Mouse (Mus musculus) retina, embryonic 14.5 days (tissue): ENCODE data around the gene Man2a2.

Source experiments
- DNase-seq: peaks from one replicate; pipeline ENCODE4 v3.0.0-alpha.2; 2015; ENCODE audit warnings: low spot score

Man2a2 gene

DNA sequence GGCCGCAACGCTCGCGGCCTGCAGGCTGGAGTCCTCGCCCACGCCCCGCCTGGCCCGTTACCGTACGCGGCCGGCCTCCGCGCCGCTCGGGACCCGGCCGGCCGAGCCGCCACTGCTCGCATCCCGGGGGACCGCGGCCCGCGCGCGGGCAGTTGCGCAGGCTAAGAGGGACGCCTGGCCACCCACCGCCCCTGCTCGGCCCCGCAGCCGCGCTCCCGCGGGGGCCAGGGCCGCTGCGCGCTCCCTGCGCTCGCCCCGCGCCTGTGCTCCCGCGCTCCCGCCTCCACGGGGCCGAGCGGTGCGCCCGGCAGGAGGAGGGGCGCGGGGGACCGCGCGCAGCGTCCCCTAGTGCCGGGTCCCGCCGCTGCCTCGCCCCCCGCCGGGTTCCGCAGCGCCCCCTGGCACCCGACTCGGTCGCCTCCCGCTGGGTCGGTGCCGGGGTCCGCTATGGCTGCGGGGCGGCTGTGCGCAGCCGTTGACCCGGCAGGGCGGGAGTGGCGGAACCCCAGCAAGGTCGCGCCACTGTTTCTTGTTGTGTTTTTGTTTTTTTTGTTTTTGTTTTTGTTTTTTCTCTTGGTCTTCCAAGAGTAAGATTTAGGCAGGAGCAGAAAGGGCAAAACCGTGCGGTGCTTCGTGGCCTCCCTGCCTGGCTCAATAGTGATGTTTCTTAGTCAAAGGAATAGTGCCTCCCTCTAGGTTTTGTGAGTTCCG, at the start of gene Man2a2:
Gene Man2a2 (minus strand): TSS at position 335 of the 711 bp plus-strand sequence.
- DNase-seq = peak; percentile 84

DNA sequence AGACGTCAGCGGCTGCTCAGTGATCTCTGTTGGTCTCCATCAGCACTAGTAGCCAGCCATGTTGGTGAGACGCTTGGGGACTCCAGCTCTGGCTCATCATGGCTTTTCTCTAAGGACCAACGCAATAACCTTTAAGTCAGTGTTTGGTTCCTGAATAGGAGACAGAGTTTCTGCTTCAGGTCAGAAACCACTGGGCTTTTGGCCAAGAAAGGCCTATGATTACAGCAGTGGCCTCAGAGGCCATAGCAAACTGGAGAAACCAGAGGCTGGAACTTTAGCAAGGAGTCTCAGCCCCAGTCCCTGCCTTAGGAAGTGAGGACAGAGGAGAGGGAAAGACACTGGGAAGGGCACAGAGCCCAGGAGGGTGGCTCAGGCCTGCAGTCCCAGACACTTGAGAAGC, 49.4 kb upstream of the Man2a2 start:
- no peak for DNase-seq

GRCm38 (mm10) chr7:80419278-80419677, 48.1 kb upstream of the Man2a2 start:
- no peak for DNase-seq

DNA sequence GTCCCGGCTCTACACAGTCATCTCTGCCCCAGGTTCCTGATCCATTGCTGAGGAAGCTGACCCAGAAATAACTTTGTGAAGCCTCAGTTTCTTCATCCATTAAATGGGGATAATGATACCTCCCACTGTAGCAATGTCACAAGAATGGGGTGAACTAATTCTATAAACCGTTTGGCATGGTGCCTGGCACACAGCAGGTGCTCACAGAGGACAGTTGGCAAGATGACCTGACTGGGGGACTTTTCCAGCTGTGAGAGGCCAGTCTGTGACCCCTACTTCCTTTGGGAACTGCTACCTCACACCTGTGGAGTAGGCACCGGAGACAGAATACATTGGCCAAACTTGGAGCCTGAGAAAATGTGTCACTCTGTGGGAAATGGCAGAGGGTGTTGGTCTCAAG, 46.9 kb upstream of the Man2a2 start:
- no peak for DNase-seq

- DNase-seq = no peak
Measured at GRCm38 (mm10) chr7:80417601-80418000, 46.4 kb upstream of the Man2a2 start.

DNA sequence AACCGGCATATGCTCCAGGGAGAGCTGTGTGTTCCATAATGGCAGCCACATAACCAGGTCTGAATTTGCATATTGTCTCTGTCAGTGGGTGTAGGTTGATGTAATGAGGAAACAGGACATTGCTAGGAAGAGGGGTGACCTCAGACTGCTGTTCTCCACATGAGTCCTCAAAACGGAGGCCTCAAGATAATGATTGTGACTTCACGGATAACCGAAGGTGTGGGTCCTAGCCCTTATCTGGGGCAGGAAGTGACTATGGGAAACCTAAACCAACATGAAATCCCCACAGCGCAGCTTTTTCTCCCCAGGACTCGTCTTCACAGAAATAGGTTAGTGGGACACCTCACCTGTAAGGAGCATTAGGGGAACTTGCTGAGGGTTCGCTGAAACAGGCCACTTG, 45.8 kb upstream of the Man2a2 start:
- no peak for DNase-seq

GRCm38 (mm10) chr7:80414303-80414855, 43.2 kb upstream of the Man2a2 start:
- no peak for DNase-seq

- no peak for DNase-seq
Measured at GRCm38 (mm10) chr7:80413512-80414302, 42.5 kb upstream of the Man2a2 start.

GRCm38 (mm10) chr7:80412781-80413180, 41.6 kb upstream of the Man2a2 start:
- DNase-seq = no peak

DNA sequence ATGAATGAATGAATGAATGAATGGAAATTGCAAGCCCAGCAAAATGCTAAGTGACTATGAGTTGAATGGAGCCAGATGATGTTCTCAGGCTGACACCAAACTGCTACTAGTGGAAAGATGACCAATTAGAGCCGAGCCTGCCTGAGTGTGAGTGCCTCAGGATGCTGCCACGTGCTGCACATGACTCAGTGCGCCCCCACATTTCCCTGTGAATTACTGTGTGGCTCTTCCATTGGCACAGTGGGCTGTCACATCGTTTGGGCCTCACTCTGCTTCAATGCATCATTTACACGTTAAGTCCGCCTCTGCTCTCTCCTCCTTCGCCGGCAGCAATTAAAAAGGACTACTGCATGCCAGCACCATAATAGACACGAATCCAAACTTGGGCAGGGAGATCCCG, 41.1 kb upstream of the Man2a2 start:
- no peak for DNase-seq

DNA sequence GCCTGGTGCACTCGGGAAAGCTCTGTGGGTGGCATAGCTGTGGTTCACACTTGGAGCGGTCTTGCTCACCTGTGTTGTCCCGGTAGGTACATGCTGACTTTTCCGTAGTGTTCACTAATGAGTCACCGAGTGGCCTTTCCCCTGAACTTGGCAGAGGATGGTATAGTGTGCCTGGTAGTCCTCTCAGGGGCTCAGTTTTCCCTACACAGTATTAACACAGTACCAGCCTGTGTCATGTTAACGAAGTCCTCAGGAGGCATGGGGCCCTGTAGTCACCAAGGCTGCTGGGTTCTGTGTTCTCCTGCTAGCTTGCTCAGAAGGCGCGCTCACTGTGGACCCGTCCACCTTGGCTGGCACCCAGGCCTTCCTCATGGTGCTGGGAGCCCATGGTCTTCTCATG, 39.2 kb upstream of the Man2a2 start:
- no peak for DNase-seq

- DNase-seq = no peak
Measured at GRCm38 (mm10) chr7:80407712-80408111, 36.5 kb upstream of the Man2a2 start.

- DNase-seq = no peak
Measured at GRCm38 (mm10) chr7:80406186-80406585, 35.0 kb upstream of the Man2a2 start.

- no peak for DNase-seq
Measured at GRCm38 (mm10) chr7:80405188-80405695, 34.1 kb upstream of the Man2a2 start, which contains the start of gene Furin. Furin (minus strand) TSS chr7:80405436.

- DNase-seq = no peak
Measured at GRCm38 (mm10) chr7:80404101-80404894, 33.1 kb upstream of the Man2a2 start.

GRCm38 (mm10) chr7:80403551-80403950, 32.4 kb upstream of the Man2a2 start:
- no peak for DNase-seq

DNA sequence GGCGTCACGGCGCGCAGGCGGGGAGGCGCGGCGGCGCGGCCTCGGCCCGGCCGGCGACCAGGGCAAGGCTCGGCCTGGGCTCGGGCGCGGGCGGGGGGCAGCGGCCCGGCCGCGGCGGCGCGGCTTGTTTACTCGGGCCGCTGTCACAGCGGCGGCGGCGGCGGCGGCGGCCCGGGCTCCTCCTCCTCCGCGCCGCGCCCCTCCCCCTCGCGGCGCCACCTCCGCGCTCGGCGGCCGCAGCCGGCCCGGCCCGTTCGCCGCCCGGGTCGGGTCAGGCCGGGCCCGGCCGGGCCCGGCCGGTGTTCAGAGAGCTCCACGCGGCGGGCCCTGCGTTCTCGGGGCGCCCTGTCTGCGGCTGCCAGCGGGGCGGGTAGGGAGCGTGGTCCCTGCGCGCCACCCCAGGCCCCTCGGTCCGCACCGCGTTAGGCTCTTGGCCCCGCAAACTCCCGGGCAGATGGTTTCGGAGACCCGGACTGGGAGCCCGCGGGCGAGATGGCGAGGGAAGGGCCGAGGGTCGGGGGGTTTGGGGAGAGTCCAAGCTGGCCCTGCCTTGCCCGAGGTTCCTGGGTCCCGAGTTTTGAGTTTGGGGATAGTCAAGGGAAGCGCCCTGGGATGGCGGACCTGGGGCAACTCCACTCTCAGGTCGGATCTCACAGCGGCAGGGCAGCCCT, 31.6 kb upstream of the Man2a2 start:
- DNase-seq = peak; percentile 77

DNA sequence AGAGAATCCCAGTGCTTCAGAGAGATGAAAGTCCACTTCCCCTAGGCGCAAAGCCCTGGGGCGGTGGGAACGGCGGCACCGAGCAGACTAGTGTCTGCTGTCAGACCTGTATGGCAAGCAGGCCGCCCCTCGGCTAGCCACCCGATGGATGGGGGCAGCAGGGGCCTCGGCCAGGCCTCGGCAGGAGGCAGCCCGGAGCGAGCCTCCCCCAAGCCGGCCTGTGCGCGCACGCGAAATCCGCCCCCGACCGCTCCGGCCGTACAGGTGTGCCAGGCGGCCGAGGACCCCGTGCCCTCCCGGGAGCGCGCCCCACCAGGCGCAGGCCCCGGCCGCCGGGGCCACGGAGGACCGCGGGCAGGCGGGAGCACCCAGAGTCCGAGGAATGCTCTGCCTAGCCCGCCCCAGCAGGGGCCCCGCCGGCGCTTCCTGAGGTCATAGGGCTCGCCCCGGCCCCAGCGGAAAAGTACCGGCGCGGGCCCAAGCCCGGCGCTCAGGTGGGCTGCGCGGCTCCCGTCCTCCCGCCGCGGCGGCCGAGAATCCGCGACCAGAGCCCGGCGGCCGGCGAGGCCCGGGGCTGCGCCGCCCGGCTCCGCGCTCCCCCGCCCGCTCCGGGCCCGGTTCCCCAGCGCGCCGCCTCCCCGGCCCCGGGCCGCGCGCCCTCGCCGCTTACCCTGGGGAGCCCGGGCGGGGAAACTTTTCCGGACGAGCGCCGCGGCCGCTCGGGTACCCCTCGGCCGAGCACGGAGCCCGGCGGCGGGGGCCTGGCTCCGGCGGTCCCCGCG, 30.9 kb upstream of the Man2a2 start:
- peak; percentile 56 for DNase-seq

GRCm38 (mm10) chr7:80401041-80401859, 30.1 kb upstream of the Man2a2 start:
- no peak for DNase-seq

DNA sequence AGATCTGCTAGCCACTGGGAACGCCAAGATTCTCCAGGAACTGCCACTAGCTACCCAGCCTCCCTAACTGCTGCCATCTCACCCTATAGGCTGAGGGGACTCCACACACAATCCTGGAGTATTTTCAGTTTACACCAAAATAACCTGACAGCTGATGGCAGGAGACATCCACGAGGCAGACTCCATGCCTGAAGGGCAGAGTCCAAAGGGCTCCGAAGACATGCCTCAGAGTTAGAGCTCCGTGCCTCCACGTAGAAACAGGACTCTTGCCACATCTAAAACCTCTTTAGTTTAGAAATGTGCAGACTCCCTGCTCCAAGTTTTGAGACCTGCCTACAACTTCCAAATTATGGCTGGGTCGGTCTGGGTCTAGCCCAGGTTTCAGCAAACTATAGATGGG, 29.4 kb upstream of the Man2a2 start:
- no peak for DNase-seq
